In genomic region chr5:145302424-145302823, GRCm38 (mm10) we compare ENCODE assay signal across 22 mouse cellular contexts. TPM values are rescaled to one million over a fixed set of nuclear protein-coding genes. Genes with fewer than 3 reads are reported as not detected.
"Had no signal": no experiment of that assay in that cellular context is flagged by ENCODE, and none has a peak within 500 bp of the region (broad histone marks: within the 10 kb centered on the region; RNA-seq: fewer than 3 reads in every experiment).

No protein-coding gene starts in this region.

- H3K9me3 ChIP-seq: midbrain, embryonic 10.5 days; midbrain, embryonic 12.5 days; neural tube, embryonic 13.5 days; neural tube, embryonic 15.5 days; stomach, embryonic 15.5 days had no signal

- H3K4me3 ChIP-seq: midbrain, embryonic 10.5 days; midbrain, embryonic 12.5 days; myocyte; neural tube, embryonic 13.5 days; neural tube, embryonic 15.5 days; stomach, embryonic 15.5 days had no signal

- H3K27me3 ChIP-seq: midbrain, embryonic 12.5 days; neural tube, embryonic 13.5 days; neural tube, embryonic 15.5 days; stomach, embryonic 15.5 days had no signal

- H3K4me2 ChIP-seq: lung, embryonic 14.5 days; midbrain, embryonic 12.5 days; neural tube, embryonic 13.5 days; neural tube, embryonic 15.5 days; stomach, embryonic 15.5 days had no signal

- H3K9ac ChIP-seq: lung, embryonic 14.5 days; midbrain, embryonic 12.5 days; neural tube, embryonic 13.5 days; neural tube, embryonic 15.5 days; stomach, embryonic 15.5 days had no signal

- H3K4me1 ChIP-seq: midbrain, embryonic 10.5 days; midbrain, embryonic 12.5 days; neural tube, embryonic 13.5 days; neural tube, embryonic 15.5 days; stomach, embryonic 15.5 days had no signal

- ATAC-seq: midbrain, embryonic 16.5 days had no signal

- H3K36me3 ChIP-seq: midbrain, embryonic 10.5 days; midbrain, embryonic 12.5 days; neural tube, embryonic 13.5 days; neural tube, embryonic 15.5 days; stomach, embryonic 15.5 days had no signal

- H3K27ac ChIP-seq: midbrain, embryonic 10.5 days; midbrain, embryonic 12.5 days; neural tube, embryonic 13.5 days; neural tube, embryonic 15.5 days; stomach, embryonic 15.5 days; stomach, postnatal 0 days had no signal

- DNase-seq: lung, adult 18-20 months; lung, embryonic 14.5 days; lung, postnatal 10 days; lung, postnatal 4 days; midbrain, embryonic 14.5 days; right cerebral cortex, postnatal 14 days; thymus, adult 2 months; thymus, postnatal 25 days; thymus, postnatal 4 days had no signal

RNA-seq across cellular contexts. Expression of gene Cyp3a57, which starts 42.7 kb away (rescaled TPM):
- total RNA-seq: megakaryocyte, adult 5-6 weeks; megakaryocyte-erythroid progenitor cell, adult 5-6 weeks had no signal
- polyA plus RNA-seq: lung, embryonic 14.5 days; lung, embryonic 16.5 days; midbrain, embryonic 10.5 days; midbrain, embryonic 12.5 days; midbrain, embryonic 14.5 days; midbrain, embryonic 16.5 days; myocyte; neural tube, embryonic 11.5 days; neural tube, embryonic 13.5 days; neural tube, embryonic 15.5 days; spleen, adult 2 months; stomach, embryonic 15.5 days; thymus, adult 2 months had no signal
